Mouse (Mus musculus) lung, postnatal 4 days (tissue): ENCODE data around the gene Slc46a1.

Source experiments
- DNase-seq, 2 experiments: peaks; one replicate each; pipeline ENCODE4 v3.0.0; 2021

Slc46a1 gene

DNA sequence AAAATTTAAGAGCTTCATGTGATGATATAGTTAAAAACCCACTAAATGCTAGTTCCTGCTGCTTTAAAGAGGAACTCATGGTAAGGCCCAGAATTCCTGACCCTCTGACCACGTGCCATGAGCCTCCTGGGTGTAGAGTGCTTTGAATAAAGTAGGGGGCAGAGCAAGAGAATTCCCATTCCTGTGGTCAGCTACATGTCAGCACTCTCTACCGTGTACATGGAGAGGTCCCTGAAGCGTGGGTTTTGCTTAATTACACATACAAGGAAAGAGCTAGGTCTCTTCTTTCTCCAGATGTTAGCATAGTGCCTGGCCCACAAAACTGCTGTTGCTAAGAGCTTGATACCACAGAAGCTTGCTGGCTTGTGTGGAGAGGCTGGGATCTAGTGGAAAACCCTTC, 39.9 kb downstream of the Slc46a1 start:
- no peak for DNase-seq

DNA sequence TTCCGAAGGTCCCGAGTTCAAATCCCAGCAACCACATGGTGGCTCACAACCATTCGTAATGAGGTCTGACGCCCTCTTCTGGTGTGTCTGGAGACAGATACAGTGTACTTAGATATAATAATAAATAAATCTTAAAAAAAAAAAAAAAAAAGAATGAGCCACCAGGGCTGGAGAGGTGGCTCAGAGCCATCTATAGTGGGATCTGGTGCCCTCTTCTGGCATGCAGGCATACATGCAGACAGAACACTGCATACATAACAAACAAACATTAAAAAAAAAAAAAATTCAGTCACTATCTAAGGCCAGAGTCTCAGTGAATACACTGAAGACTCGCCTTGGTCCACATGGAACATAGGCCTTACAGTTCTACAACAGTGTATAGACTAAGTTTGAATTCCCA, 43.7 kb downstream of the Slc46a1 start:
- peak in 1 of 2 experiments; percentile 39 for DNase-seq

DNA sequence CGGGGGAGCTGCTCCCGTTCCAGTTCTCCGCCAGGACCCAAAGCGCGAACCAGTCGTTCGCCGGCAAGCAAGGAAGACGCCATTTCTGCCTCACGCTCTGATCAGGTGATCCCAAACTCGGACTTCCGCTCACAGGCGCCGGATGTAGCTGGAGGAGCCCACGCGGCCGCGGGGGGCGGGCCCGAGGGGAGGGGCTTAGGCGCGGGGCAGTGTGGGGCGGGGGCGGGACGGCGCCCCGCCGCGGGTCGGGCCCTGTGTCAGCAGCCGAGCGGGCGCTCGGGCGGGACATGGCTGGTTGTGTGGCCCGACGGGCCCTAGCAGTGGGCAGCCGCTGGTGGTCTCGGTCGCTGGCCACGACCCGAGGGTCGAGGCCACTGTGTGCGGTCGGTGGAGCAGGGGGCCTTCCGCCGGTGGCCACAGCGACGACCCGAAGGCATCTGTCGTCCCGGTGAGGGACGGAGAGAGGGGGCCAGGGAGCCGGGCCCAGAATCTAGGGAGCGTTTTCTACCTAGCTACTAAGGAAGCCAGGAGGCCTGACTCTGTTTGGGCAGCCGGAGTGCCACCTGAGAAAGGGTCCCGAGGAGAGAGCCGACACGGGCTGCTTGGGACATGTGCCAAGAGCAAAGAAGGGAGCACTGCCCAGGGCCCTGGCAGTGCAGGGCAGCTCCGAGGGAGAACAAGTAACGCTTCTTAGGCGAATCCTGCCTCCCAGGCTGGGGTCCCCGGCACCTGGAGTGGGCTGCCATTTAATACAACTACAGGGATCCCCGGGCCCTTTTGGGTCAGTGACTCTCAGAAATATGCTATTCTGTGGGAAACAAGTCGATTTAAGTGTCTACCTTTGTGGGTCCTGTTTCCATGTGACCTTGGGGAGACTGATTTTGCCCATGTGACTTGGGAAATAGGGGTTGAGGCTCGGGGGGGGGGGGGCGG, 46.8 kb downstream of the Slc46a1 start, which contains the start of the genes Tmem199 and Poldip2:
Tmem199 (minus strand) TSS at position 148 of the 933 bp plus-strand sequence.
Poldip2 (plus strand) TSS at position 169 of the 933 bp plus-strand sequence.
- peak; percentile 91 to 94 for DNase-seq

DNA sequence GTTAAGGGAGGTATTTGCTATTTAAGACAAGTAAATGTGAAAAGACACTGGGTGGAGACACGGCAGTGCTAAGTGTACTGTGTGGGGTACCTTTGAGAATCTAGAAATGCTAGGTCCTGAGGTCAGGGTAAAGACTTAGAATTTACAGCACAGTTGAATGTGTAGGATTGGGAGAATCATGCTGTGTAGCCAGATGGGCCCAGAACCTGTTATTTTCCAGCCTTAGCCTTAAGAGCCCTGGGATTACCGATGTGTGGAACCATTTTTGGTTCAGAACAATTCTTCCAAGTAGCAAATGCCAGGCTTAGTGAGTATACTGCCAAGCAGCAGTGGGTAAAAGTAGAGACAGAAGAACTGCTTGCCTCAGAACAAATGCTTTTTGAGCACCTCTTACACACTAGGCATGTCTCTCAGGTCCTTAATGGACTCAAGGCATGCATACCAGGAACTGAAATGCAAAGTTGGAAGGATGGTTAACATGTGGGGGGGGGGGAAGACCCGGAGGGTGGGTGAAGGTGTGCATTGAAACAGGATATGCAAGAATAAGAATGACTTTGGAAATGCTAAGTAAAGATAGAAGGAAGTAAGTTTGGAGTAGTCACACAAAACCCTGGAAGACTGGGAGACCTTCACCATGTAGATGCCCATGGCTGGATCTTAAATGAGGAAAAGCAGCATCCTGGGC, 47.8 kb downstream of the Slc46a1 start:
- no peak for DNase-seq

DNA sequence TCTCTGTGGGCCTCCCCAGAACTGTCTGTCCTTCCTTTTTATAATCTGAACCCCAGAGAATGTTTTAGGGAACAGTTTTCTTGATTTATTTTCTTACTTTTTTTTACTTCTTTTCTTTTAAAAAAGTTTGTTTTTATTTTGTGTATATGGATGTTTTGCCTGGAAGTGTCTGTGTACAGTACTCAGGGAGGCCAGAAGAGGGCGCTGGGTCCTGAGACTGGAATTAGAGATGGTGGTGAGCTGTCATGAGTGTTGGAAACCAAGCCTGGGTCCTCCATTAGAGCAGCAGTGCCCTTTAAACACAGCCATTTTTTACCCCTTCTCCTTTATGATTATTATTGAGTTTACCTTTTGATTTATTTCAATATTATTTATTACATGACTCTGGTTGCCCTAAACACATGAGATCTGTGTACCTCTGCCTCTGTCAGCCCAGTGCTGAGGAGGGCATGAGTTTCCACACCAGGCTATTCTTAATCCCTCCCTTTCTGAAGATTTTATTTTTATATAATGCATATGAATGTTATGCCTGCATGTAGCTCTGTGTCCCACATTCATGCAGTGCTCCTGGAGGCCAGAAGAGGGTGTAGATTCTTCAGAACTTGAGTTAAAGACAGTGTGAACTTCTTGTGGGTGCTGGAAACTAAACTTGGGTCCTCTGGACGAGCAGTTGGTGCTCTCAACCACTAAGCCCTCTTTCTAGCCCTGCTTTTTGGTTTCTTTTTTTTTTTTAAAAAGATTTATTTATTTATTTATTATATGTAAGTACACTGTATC, 50.2 kb downstream of the Slc46a1 start:
- no peak for DNase-seq

DNA sequence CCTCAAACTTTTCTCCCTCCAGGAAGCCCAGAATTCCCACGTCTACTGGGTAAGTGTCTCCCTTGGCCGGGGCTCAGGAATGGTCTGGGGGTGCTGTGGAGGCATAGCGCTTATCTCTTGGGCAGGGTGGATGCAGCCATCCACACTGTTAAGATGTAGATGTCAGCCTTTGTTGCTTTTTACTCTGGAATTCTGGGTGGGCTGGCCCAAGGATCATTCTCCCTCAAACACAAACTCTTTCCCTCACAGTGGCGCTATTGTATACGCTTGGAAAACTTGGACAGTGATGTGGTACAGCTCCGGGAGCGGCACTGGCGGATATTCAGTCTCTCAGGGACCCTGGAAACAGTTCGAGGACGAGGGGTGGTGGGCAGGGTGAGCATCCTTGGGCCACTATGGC, 53.4 kb downstream of the Slc46a1 start:
- DNase-seq: no peak
